Mouse (Mus musculus) liver, embryonic 15.5 days (tissue): ENCODE data around the gene Tenm4. TPM values are rescaled to one million over a fixed set of nuclear protein-coding genes. Genes with fewer than 3 reads are reported as not detected.
"Not testable (repeated sequence)": the region's sequence is repeated elsewhere in the genome, so short reads cannot be mapped to it uniquely, and the experiment has no call there.

Experiments used
- ATAC-seq: fragments of 200-750 bp; cut with Nextera tagmentation; 2 replicates; pipeline ENCODE4 v1.8.0; 2017; ENCODE audit warnings: moderate number of reproducible peaks, mild to moderate bottlenecking, moderate library complexity; ENCODE audit not compliant: insufficient read depth
- H3K27ac ChIP-seq: fragments of 300-500 bp; sonication (generic); replicated peaks from 2 replicates; pipeline ENCODE4 v1.5.1; 2015; ENCODE audit warnings: mild to moderate bottlenecking, inconsistent platforms
- H3K27me3 ChIP-seq: fragments of 300-500 bp; sonication (generic); 2 replicates; pipeline ENCODE4 v1.6.1; 2015; ENCODE audit warnings: mild to moderate bottlenecking, inconsistent platforms
- H3K36me3 ChIP-seq: fragments of 300-500 bp; sonication (generic); replicated peaks from 2 replicates; pipeline ENCODE4 v1.6.1; 2015; ENCODE audit warnings: moderate library complexity, mild to moderate bottlenecking, inconsistent platforms
- H3K4me1 ChIP-seq: fragments of 300-500 bp; sonication (generic); replicated peaks from 2 replicates; pipeline ENCODE4 v1.6.1; 2015; ENCODE audit warnings: inconsistent platforms
- H3K4me2 ChIP-seq: fragments of 300-500 bp; sonication (generic); 2 replicates; pipeline ENCODE4 v1.6.1; 2015; ENCODE audit warnings: moderate library complexity, mild to moderate bottlenecking, inconsistent platforms
- H3K4me3 ChIP-seq: fragments of 300-500 bp; sonication (generic); replicated peaks from 2 replicates; pipeline ENCODE4 v1.5.1; 2015; ENCODE audit warnings: mild to moderate bottlenecking, inconsistent platforms
- H3K9ac ChIP-seq: fragments of 300-500 bp; sonication (generic); 2 replicates; pipeline ENCODE4 v1.6.1; 2015; ENCODE audit warnings: moderate library complexity, mild to moderate bottlenecking, inconsistent platforms
- H3K9me3 ChIP-seq: fragments of 300-500 bp; sonication (generic); replicated peaks from 2 replicates; pipeline ENCODE4 v1.6.1; 2016; ENCODE audit warnings: inconsistent platforms
- WGBS: fragments of 180-500 bp; shearing (Covaris S2); methylation state at CpG from one replicate; pipeline ENCODE4 v1.1.7; 2015; ENCODE audit warnings: mixed read lengths; ENCODE audit not compliant: insufficient replicate concordance; 5-methylcytosine and 5-hydroxymethylcytosine counted together
- microRNA counts: library from miRNA; unstranded; fragments of <30 nt; microRNA quantifications from one replicate; lab custom pipeline; 2016
- microRNA-seq: library from miRNA; unstranded; fragments of <30 nt; microRNA quantifications from one replicate; pipeline ENCODE4, GENCODE M21; 2016
- polyA plus RNA-seq: library from polyadenylated mRNA; unstranded; fragments of >200 nt; fragmentation: Nextera tagmentation; extraction: Ambion mirVana; gene quantifications from 2 replicates; pipeline ENCODE4 v1.2.1, GENCODE M21; 2015

Gene Tenm4
- polyA plus RNA-seq, 1 experiment from 2014 or later, result 0.69 TPM

GRCm38 (mm10) chr7:96943715-96944377 lies 772.8 kb downstream of the Tenm4 start:
- Histone ChIP-seq H3K36me3 (no peaks in the 10 kb centered on the region), H3K4me3 (no peak overlapping the region), H3K4me1 (no peaks in the 10 kb centered on the region), H3K27me3 (peaks cover 8% of the 10 kb centered on the region), H3K9me3 (no peaks in the 10 kb centered on the region), H3K27ac (no peak overlapping the region), H3K4me2 (no peak overlapping the region), H3K9ac (no peak overlapping the region)
- WGBS, result 55% methylated on average over 5 of the region's 5 CpGs
- ATAC-seq, result no peak

DNA sequence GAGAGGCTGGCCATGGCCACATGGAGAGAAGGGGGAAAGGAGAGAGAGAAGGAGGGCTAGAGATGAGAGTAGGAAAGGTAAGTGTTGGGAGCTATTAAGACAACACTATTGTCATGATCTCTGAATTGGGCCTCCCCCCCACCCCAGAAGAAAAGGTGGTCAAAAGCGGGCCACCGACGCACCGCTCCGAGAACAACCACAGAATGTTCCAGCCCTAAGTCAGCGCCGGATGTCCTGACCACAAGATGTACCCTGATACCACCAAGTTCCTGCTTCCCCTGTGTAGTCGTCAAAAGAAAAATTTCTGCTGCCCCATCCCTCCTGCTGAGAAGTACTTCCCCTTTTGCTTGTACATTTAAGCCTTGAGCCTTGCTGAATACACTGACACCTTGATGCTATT lies 775.5 kb downstream of the Tenm4 start:
- H3K4me1 ChIP-seq, H3K36me3 ChIP-seq, H3K27ac ChIP-seq, ATAC-seq, H3K27me3 ChIP-seq, H3K4me2 ChIP-seq, H3K9me3 ChIP-seq, H3K4me3 ChIP-seq, H3K9ac ChIP-seq: not testable (repeated sequence)
- 52% methylated on average over 8 of the region's 8 CpGs for WGBS

DNA sequence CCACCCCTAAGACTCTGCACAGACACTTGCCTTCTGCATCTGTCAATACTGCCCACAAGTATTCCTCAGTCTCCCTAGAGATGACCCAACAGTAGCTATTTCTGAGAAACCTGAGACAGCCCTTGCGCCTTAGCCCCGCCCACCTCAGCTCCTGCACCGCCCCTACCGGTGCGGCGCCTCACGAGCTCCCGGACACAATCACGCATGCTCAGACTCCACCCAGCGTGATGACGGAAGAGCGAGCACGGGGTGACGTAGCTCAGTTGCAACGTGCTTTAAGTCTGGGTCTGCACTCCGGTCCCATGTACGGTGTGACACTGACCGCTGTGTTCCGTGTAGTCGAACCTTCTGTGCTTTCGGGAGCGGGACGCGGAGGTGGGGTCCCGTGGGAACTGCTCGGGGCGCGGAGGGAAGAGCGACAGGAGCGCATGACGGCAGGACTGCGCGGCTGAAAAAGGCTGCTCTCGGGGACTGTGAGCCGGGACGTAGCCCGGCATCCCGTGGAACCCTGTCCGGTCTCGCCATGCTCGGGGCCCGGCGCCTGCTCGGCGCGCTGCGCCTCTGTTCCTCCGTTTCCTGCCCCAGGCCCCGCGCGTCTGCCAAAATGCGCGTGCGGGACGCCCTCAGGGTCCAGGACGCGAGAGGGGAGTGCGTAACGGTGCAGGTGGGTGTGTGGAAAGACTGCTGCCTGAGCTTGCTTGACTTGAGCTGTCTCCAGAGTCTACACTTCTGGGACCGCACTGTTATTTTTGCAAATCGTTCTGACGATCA lies 780.4 kb downstream of the Tenm4 start, which contains the start of gene Nars2:
Nars2 (plus strand) TSS at position 225 of the 771 bp plus-strand sequence.
- peaks cover 34% of the 10 kb centered on the region for H3K4me1 ChIP-seq
- peak; percentile 100 for ATAC-seq
- peaks cover 3% of the 10 kb centered on the region; the same call in 1 of the 2 replicates for H3K36me3 ChIP-seq
- peak within 1 kb of the TSS; percentile 83 for H3K9ac ChIP-seq
- H3K27me3 ChIP-seq, result no peaks in the 10 kb centered on the region
- H3K27ac ChIP-seq, result peak within 1 kb of the TSS; percentile 86
- H3K4me3 ChIP-seq, result peak within 1 kb of the TSS; percentile 80
- under 1% methylated on average over 62 of the region's 62 CpGs for WGBS
- peak within 1 kb of the TSS; percentile 80 for H3K4me2 ChIP-seq
- no peaks in the 10 kb centered on the region for H3K9me3 ChIP-seq

GRCm38 (mm10) chr7:96952094-96952493 lies 781.0 kb downstream of the Tenm4 start:
- Histone ChIP-seq H3K27me3 (no peaks in the 10 kb centered on the region), H3K4me2 (peak overlapping the region; percentile 80), H3K4me1 (peaks cover 36% of the 10 kb centered on the region), H3K9me3 (no peaks in the 10 kb centered on the region), H3K9ac (peak overlapping the region; percentile 83), H3K36me3 (peaks cover 6% of the 10 kb centered on the region), H3K27ac (peak overlapping the region; percentile 86), H3K4me3 (peak overlapping the region; percentile 80)
- no peak for ATAC-seq
- WGBS, result 17% methylated on average over 5 of the region's 5 CpGs

DNA sequence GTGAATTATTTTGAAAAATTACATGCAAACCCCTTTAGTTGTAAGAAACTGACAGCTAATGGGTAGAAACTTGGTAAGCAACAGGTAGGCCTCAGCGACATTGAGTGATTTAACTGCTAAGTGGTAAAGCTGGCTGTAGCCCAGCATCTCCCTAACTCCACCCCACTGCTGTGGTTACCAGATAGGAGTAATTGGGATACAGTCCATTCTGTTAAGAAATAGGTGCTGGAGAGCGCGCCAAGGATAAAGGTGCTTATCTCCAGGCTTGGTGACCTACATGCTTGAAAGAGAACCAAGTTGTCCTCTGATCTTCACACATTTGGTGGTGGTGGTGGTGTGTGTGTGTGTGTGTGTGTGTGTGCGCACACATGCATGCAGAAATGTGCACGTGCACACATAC lies 788.1 kb downstream of the Tenm4 start:
- no peaks in the 10 kb centered on the region for H3K27me3 ChIP-seq
- peak overlapping the region; percentile 73 for H3K27ac ChIP-seq
- no peak overlapping the region; the same call in 1 of the 2 replicates for H3K4me3 ChIP-seq
- H3K4me1 ChIP-seq, result peaks cover 41% of the 10 kb centered on the region
- WGBS, result 43% methylated on average over 5 of the region's 5 CpGs
- ATAC-seq, result peak; percentile 99
- H3K9me3 ChIP-seq, result no peaks in the 10 kb centered on the region
- peak overlapping the region; percentile 50 for H3K4me2 ChIP-seq
- H3K9ac ChIP-seq, result no peak overlapping the region
- peaks cover 38% of the 10 kb centered on the region for H3K36me3 ChIP-seq

MicroRNAs within 50 kb of the gene (microRNA counts, 519-probe panel; counts per million panel counts)
- 2,025 counts per million, percentile 24 among the panel's probes with 10 or more counts for microRNA mmu-miR-708 (lab: Ali Mortazavi, UCI)

Small RNA genes within 50 kb of the gene (microRNA-seq; reads per million reads assigned to microRNA genes)
- gene Mir6394 (not detected), gene Mir708 (177 reads per million, percentile 59 among the genes with 10 or more reads in this experiment)
